Mouse (Mus musculus) thymus, adult 2 months (tissue): ENCODE data around the gene Ap1g1.

ENCODE experiments used
- CTCF ChIP-seq: fragments of 200-500 bp; IDR thresholded peaks from 2 replicates; pipeline ENCODE4 v1.5.1; 2012; ENCODE audit warnings: mild to moderate bottlenecking, control low read depth, low read length, moderate library complexity, borderline replicate concordance; ENCODE audit not compliant: control insufficient read depth, poor library complexity, insufficient read depth; ENCODE audit errors: extremely low read depth
- POLR2A ChIP-seq: fragments of 200-500 bp; IDR thresholded peaks from 2 replicates; pipeline ENCODE4 v1.6.1; 2012; ENCODE audit warnings: mild to moderate bottlenecking, low read length, control low read depth, moderate library complexity; ENCODE audit not compliant: control insufficient read depth, poor library complexity, insufficient read depth; ENCODE audit errors: extremely low read depth

GRCm38 (mm10) chr8:109795166-109795565, 16.8 kb downstream of the Ap1g1 start:
- TF ChIP-seq CTCF (no peak), POLR2A (no peak)
